Mouse (Mus musculus): ENCODE results near the gene Bag6. TPM values are rescaled to one million over a fixed set of nuclear protein-coding genes. Genes with fewer than 3 reads are reported as not detected.

The Bag6 gene
- polyA plus RNA-seq, 1 experiment: 170 TPM

DNA sequence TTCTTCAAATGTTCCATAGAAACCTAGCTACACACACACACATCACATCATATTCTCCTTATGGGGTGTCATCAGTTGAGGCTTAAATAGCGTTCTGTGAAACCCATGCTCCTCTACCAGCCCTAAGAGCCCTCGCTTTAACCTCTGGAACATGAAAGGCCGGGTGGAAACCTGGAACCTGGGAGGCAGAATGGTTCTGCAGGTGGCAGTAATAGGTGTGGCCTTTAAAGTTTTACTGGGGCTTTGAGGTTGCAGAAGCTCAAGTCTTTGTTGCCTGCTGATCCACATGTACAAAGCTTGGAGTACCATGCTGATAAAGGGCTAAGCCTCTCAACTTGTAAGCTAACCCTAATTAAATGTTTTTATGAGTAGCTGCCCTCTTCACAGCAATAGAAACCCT lies 12.4 kb downstream of the Bag6 start:
- DNase-seq (ENCODE audit: low read depth): no peak

GRCm38 (mm10) chr17:35147922-35148639 lies 13.1 kb downstream of the Bag6 start:
- DNase-seq (ENCODE audit: low read depth): no peak

DNA sequence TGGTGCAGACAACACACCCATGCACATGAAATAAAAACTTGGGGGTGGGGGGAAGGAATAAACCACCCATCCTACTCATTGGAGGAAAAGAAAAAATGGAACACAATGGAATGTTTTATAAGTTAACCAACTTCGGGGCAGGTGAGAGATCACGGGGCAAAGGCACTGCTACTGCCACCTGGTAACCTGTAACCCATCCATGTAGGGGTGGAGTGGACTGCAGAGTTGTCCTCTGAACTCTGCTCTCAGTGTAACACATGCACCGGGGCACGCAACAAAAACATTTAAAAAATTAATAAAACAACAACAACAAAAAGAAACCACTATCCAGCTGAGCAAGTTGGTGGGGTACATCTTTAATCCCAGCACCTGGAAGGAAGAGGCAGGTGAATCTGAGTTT lies 17.1 kb downstream of the Bag6 start:
- DNase-seq (ENCODE audit: low read depth): no peak

- DNase-seq (ENCODE audit: low read depth): no peak
Observed at GRCm38 (mm10) chr17:35153077-35153476, 18.1 kb downstream of the Bag6 start.

- no peak for DNase-seq (ENCODE audit: low read depth)
Observed at GRCm38 (mm10) chr17:35153931-35154330, 19.0 kb downstream of the Bag6 start.

DNA sequence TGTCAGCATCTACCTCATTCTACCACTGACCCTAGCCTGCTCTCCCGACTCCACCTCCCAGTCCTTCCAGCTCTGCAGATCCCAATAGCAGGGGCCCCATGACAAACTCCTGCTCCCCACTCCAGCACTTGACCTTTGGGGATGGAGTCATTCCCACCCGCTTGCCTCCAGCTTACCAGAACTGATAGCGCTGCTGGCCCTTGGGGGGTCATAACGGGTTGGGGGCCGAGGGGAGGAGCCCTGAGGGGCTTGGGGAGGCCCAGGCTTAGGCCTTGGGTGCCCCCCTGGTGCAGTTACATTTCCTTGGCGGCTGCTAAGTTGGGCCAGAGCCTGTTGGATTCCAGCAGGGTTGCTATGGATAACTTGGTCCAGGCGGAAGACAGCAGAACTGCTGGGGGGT lies 19.6 kb downstream of the Bag6 start:
- no peak for DNase-seq (ENCODE audit: low read depth)

DNA sequence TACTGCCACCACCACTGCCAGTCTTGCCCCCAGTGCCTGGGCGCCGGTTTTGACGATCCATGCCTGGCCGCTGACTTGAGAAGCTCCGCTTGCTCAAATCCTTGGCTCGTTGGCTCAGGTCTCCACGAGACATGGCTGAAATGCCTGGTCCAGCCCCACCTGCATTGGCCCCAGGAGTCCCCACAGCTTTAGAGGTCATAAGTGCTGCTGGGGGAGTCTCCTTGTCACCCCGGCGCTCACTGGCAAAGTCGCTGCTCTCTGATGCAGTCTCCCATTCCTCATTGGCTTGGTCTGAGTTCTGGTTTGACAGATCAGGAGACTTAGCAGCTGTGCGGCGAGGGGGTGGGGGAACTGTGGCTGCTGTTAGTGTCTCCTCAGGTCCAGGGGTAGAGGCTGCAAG lies 20.5 kb downstream of the Bag6 start:
- DNase-seq (ENCODE audit: low read depth): no peak

DNA sequence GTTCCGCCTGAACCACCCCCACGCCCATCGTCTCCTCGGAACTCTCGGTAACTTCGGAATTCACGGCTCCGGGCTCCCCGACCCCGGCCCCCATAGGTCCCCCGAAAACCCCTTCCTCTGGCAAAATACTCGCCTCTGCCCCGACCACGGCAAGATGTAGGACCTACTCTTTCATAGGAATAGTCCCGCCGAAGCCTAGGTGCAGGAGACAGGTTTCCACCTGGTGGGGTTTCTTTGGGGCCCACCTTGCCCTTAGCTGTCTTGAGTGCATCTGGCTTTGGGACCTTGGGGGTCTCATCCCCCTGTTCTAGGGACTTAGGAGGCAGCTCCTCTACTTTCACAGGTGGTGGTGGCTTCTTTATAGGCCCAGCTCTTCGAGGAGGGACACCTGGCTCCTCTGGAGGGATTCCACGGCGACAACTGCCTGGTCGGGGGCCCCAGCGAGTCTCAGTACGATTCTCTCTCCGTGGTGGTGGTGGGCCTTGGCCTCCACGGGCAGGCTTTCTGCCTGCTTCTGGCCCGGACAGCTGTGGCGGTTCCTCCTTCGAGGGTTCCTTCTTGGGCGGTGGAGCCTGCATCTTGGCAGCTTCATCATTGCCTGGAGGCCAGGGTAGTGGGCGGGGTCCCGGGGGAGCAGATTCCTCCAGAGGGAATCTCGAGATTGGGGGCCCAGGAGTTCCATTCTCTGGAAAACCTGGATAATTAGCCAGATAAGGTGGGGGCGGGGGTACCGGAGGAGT lies 21.7 kb downstream of the Bag6 start:
- DNase-seq (ENCODE audit: low read depth): no peak

DNA sequence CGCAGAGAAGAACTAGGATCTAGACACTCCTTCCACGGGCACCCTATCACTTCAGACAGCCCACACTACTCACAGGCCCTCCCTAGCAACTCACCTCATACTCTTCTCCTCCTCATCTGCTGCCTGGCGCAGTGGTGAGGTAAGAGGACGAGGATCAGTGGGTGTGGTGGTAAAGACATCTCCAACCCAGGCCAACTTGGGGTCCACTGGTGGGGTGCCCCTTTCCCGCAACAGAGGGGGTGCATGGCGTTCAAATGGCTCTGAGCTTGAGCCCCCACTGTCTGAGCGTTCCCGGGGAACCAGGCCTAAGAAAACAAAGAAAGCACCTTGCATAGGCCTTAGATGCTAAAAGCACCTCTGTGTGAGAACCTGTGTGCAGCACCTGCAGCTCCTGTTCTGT lies 22.3 kb downstream of the Bag6 start:
- DNase-seq (ENCODE audit: low read depth): no peak

- DNase-seq (ENCODE audit: low read depth): no peak
Observed at GRCm38 (mm10) chr17:35157661-35158175, 22.7 kb downstream of the Bag6 start.

- no peak for DNase-seq (ENCODE audit: low read depth)
Observed at GRCm38 (mm10) chr17:35158850-35159593, 24.0 kb downstream of the Bag6 start.

GRCm38 (mm10) chr17:35159638-35160037 lies 24.7 kb downstream of the Bag6 start:
- no peak for DNase-seq (ENCODE audit: low read depth)

GRCm38 (mm10) chr17:35161421-35161820 lies 26.4 kb downstream of the Bag6 start:
- no peak for DNase-seq (ENCODE audit: low read depth)

DNA sequence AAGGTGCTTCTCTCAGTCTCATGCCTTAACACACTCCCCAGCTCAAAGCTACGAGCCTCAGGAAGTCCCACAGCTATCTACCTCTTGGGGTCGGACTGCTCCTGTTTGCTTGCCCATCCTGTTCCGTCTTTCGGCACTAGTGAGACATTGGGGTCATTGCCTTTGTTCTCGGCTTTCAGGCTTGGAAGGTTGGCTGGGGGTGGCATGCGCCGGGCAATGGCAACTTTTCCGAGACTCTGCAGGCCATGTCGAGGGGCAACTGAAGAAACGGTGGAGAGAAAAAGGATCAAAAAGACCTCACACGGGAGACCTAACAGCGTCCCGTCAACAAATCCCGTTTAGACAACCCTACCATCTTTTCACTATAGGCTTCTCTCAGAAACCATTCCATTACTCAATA lies 27.1 kb downstream of the Bag6 start:
- DNase-seq (ENCODE audit: low read depth): no peak

GRCm38 (mm10) chr17:35162730-35163129 lies 27.8 kb downstream of the Bag6 start:
- DNase-seq (ENCODE audit: low read depth): no peak

DNA sequence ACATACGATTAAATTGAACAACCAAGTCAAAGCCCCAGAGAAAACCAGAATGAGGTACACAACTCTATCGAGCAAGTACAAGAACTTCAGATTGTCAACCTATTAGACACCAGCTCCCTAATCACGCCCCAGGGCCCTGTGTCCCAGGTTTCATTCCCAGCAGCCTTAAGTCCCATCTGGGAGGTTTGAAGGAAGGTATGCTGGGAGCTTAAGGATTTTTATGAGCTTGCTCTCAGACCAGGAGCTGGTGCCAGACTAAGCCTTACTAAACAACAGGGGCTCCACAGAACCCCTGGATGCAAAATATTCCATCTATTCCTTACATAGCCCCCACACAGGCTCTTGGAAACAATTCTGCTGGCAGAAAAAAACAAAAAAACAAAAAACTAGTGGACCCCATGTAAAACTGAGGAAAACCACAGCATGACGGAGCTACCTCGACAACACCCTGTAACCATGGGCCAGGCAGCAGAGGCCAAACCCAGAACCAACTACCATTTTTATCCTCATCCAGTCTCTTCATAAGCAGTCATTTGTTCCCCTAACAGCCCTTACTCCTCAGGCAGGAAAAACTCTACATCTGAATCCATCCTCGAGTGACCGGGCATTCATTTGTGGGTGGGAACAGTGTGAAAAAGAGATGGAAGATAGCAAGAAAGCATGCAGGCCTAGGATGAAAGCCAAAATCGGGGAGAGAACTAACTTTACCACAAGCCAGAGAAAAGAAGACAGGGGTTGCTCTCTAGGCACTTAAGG lies 28.5 kb downstream of the Bag6 start:
- no peak for DNase-seq (ENCODE audit: low read depth)

DNA sequence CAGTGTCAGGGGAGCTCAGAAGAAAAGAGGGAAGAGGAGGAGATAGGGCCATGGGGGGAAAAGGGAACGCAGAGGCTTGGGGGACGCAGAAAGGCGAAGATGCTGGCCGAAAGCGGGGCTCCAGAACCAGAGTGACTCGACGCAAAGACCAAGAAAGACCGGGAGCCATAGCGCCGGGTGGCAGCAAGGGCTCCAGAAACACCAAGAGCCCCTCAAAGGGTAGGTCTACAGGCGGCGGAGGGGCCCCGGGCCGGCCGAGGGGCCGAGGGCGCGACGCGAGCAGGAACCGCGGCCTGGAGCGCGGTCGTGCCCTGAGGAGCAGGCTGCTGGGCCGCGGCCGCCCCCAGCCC lies 29.2 kb downstream of the Bag6 start:
- no peak for DNase-seq (ENCODE audit: low read depth)

DNA sequence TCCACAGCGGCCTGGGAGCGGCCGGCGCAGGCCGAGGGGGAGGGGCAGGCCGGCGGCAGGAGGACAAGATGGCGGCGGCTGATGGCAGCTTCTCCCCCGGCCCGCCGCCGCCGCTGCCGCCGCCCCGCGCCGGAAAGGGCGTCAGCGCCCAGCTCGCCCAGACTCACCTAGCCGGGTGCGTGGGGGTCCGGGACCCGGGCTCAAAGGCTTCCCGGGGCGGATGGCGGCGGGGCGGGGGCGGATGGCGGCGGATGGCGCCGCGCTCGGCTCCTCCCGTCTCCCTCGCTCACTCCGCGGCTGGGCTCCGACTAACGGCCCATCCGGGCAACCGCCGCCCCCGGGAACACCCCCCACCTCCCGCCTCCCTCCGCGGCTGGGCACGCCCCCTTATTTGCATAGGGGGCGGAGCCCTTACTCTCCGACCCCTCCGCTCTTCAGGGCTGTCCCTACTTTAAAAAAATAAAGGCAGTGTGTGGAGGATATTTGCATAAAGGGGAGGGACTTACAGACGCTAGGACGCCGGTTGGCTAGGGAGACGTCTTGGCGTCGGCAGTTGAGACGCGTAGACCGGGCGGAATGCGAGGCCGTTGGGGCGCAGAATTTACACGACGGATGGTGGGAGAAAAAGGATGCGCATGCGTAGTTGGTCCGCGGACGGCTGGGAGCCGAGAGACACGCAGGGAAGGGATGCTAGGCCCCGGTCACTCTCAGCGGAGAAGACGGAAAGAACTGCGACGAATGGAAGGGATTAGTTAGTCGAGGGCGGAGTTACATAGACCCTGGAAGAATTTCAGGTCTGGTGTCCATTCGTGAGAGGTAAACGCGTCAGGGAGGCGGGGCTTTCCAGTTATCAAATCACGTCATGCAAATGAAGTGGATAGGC lies 29.8 kb downstream of the Bag6 start, which contains the start of gene Prrc2a:
TSS of gene Prrc2a (minus strand) at position 330 of the 883 bp plus-strand sequence.
- peak; percentile 92 for DNase-seq (ENCODE audit: low read depth)

DNA sequence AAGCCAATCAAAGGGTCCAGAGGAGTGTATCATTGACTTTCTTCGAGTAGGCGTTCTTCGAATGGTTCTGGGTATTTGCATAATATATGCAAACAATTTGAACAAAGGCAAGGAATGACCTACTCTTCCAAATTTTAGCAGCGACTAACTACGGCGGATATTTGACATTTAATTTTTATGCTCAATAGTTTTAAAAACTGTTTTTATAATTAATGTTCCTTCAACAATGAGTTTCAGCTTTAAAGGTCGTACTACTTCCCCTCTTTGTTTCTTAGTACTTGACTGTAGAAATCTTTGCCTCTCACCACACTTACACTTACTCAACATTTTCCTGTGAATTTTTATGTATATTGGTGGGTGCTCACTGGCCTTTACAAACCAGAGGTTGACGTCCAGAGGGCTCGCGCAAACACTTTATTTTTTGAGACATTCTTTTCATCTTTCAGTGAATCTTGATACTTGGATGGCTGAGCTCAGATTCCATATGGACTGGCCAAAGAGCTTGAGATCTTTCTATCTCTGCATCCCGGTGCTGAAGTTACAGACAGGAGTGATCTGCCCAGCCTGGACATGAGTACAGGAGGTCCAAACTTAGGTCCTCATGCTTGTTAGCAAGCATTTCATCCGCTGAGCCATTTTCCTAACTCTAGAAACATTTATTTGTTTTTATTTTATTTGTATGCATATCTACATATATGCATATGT lies 30.6 kb downstream of the Bag6 start:
- DNase-seq (ENCODE audit: low read depth): no peak

Data from gonadal fat pad, adult 2 months (tissue).